Mouse (Mus musculus) midbrain, embryonic 11.5 days (tissue): ENCODE measurements around the gene Ggps1. TPM values are rescaled to one million over a fixed set of nuclear protein-coding genes. Genes with fewer than 3 reads are reported as not detected.
"Not testable (repeated sequence)": the region's sequence is repeated elsewhere in the genome, so short reads cannot be mapped to it uniquely, and the experiment has no call there.

Experiments
- ATAC-seq: fragments of 200-750 bp; cut with Nextera tagmentation; 2 replicates; pipeline ENCODE4 v1.8.0; 2017; ENCODE audit warnings: moderate TSS enrichment, moderate library complexity; ENCODE audit not compliant: low FRiP score
- DNase-seq: peaks from one replicate; pipeline ENCODE4 v3.0.0; 2015; ENCODE audit warnings: low spot score; ENCODE audit errors: missing footprints
- H3K27ac ChIP-seq: fragments of 300-500 bp; sonication (generic); 2 replicates; pipeline ENCODE4 v1.5.1; 2014; ENCODE audit warnings: low read depth, low read length
- H3K27me3 ChIP-seq: fragments of 300-500 bp; sonication (generic); 2 replicates; pipeline ENCODE4 v1.6.1; 2014; ENCODE audit warnings: mild to moderate bottlenecking, low read length, moderate library complexity, mixed read lengths; ENCODE audit not compliant: control insufficient read depth, insufficient read depth
- H3K36me3 ChIP-seq: fragments of 300-500 bp; sonication (generic); 2 replicates; pipeline ENCODE4 v1.6.1; 2014; ENCODE audit warnings: mild to moderate bottlenecking, low read length, moderate library complexity, mixed read lengths; ENCODE audit not compliant: control insufficient read depth, insufficient read depth
- H3K4me1 ChIP-seq: fragments of 300-500 bp; sonication (generic); 2 replicates; pipeline ENCODE4 v1.6.1; 2014; ENCODE audit warnings: low read length; ENCODE audit not compliant: control insufficient read depth, insufficient read depth
- H3K4me2 ChIP-seq: fragments of 300-500 bp; sonication (generic); 2 replicates; pipeline ENCODE4 v1.6.1; 2014; ENCODE audit warnings: mild to moderate bottlenecking, moderate library complexity
- H3K4me3 ChIP-seq: fragments of 300-500 bp; sonication (generic); 2 replicates; pipeline ENCODE4 v1.5.1; 2014; ENCODE audit warnings: low read depth, low read length
- H3K9ac ChIP-seq: fragments of 300-500 bp; sonication (generic); 2 replicates; pipeline ENCODE4 v1.6.1; 2014; ENCODE audit warnings: low read length
- H3K9me3 ChIP-seq: fragments of 300-500 bp; sonication (generic); 2 replicates; pipeline ENCODE4 v1.6.1; 2016; ENCODE audit warnings: low read length; ENCODE audit not compliant: control insufficient read depth
- WGBS: fragments of 180-500 bp; shearing (Covaris S2); extraction: QIAGEN DNeasy Blood & Tissue Kit; methylation state at CpG from one replicate; pipeline ENCODE4 v1.1.7; 2014; 5-methylcytosine and 5-hydroxymethylcytosine counted together
- polyA plus RNA-seq: library from polyadenylated mRNA; unstranded; fragments of >200 nt; fragmentation: Nextera tagmentation; extraction: Ambion mirVana; gene quantifications from 2 replicates; pipeline ENCODE4 v1.2.1, GENCODE M21; 2014

Gene Ggps1
- polyA plus RNA-seq, 1 experiment from 2014 or later: 80.1 TPM

- Histone ChIP-seq H3K36me3 (no peaks in the 10 kb centered on the region; the same call in 1 of the 2 replicates), H3K4me3 (no peak overlapping the region), H3K4me2 (no peak overlapping the region), H3K9ac (no peak overlapping the region), H3K27ac (no peak overlapping the region), H3K27me3 (no peaks in the 10 kb centered on the region), H3K4me1 (no peaks in the 10 kb centered on the region), H3K9me3 (no peaks in the 10 kb centered on the region)
- DNase-seq (no peak), ATAC-seq (no peak)
- 92% methylated on average over 6 of the region's 6 CpGs for whole genome bisulfite sequencing
Observed at GRCm38 (mm10) chr13:14026154-14026820, 37.0 kb downstream of the Ggps1 start.

GRCm38 (mm10) chr13:14025554-14025953 lies 37.7 kb downstream of the Ggps1 start:
- DNase-seq: no peak
- no peaks in the 10 kb centered on the region for H3K27me3 ChIP-seq

GRCm38 (mm10) chr13:14021417-14021816 lies 41.9 kb downstream of the Ggps1 start:
- not testable (repeated sequence) for DNase-seq, H3K4me3 ChIP-seq, H3K9me3 ChIP-seq, H3K9ac ChIP-seq, H3K27me3 ChIP-seq, H3K27ac ChIP-seq, H3K36me3 ChIP-seq, H3K4me1 ChIP-seq, H3K4me2 ChIP-seq, ATAC-seq
- WGBS: 72% methylated on average over 9 of the region's 12 CpGs

More at GRCm38 (mm10) chr13:14025554-14025953, 37.7 kb downstream of the Ggps1 start:
- H3K9me3 ChIP-seq: no peaks in the 10 kb centered on the region
- H3K36me3 ChIP-seq: no peaks in the 10 kb centered on the region; the same call in 1 of the 2 replicates
- no peaks in the 10 kb centered on the region for H3K4me1 ChIP-seq
- no peak overlapping the region for H3K9ac ChIP-seq
- no peak overlapping the region for H3K4me3 ChIP-seq
- no peak overlapping the region for H3K27ac ChIP-seq
- no peak for ATAC-seq
- WGBS: 95% methylated on average over 6 of the region's 6 CpGs
- H3K4me2 ChIP-seq: no peak overlapping the region

- Histone ChIP-seq H3K4me2 (no peak overlapping the region), H3K36me3 (peaks cover 2% of the 10 kb centered on the region; the same call in 1 of the 2 replicates), H3K9me3 (no peaks in the 10 kb centered on the region), H3K27me3 (no peaks in the 10 kb centered on the region), H3K27ac (no peak overlapping the region), H3K4me3 (no peak overlapping the region), H3K9ac (no peak overlapping the region), H3K4me1 (no peaks in the 10 kb centered on the region)
- 88% methylated on average over 3 of the region's 3 CpGs for WGBS
- DNase-seq (no peak), ATAC-seq (no peak)
Observed at GRCm38 (mm10) chr13:14018852-14019251, 44.4 kb downstream of the Ggps1 start.

GRCm38 (mm10) chr13:14018283-14018682 lies 45.0 kb downstream of the Ggps1 start:
- no peaks in the 10 kb centered on the region for H3K4me1 ChIP-seq
- no peak overlapping the region for H3K4me2 ChIP-seq
- ATAC-seq (no peak), DNase-seq (no peak)
- peaks cover 2% of the 10 kb centered on the region; the same call in 1 of the 2 replicates for H3K36me3 ChIP-seq
- H3K9me3 ChIP-seq: no peaks in the 10 kb centered on the region
- H3K4me3 ChIP-seq: no peak overlapping the region
- H3K9ac ChIP-seq: no peak overlapping the region
- H3K27me3 ChIP-seq: no peaks in the 10 kb centered on the region
- no peak overlapping the region for H3K27ac ChIP-seq

GRCm38 (mm10) chr13:14015609-14016008 lies 47.7 kb downstream of the Ggps1 start:
- Histone ChIP-seq H3K9me3 (no peaks in the 10 kb centered on the region), H3K4me3 (no peak overlapping the region), H3K9ac (no peak overlapping the region), H3K4me2 (no peak overlapping the region), H3K27ac (no peak overlapping the region), H3K27me3 (no peaks in the 10 kb centered on the region), H3K36me3 (peaks cover 2% of the 10 kb centered on the region), H3K4me1 (no peaks in the 10 kb centered on the region)
- no peak for DNase-seq
- WGBS: 92% methylated on average over 6 of the region's 6 CpGs
- ATAC-seq: no peak

- Histone ChIP-seq H3K4me1 (no peaks in the 10 kb centered on the region), H3K27ac (no peak overlapping the region), H3K27me3 (no peaks in the 10 kb centered on the region), H3K9ac (no peak overlapping the region), H3K4me2 (no peak overlapping the region), H3K4me3 (no peak overlapping the region), H3K36me3 (peaks cover 2% of the 10 kb centered on the region), H3K9me3 (no peaks in the 10 kb centered on the region)
- ATAC-seq (no peak), DNase-seq (no peak)
- 93% methylated on average over 4 of the region's 4 CpGs for WGBS
Observed at GRCm38 (mm10) chr13:14014540-14014939, 48.7 kb downstream of the Ggps1 start.

GRCm38 (mm10) chr13:14014001-14014400 lies 49.3 kb downstream of the Ggps1 start:
- Histone ChIP-seq H3K4me2 (no peak overlapping the region), H3K4me1 (no peaks in the 10 kb centered on the region), H3K36me3 (no peaks in the 10 kb centered on the region; the same call in none of the 2 replicates), H3K9ac (no peak overlapping the region), H3K4me3 (no peak overlapping the region), H3K27ac (no peak overlapping the region), H3K27me3 (no peaks in the 10 kb centered on the region), H3K9me3 (no peaks in the 10 kb centered on the region)
- DNase-seq (no peak), ATAC-seq (no peak)
- 100% methylated on average over 2 of the region's 2 CpGs for WGBS

- Histone ChIP-seq H3K4me1 (no peaks in the 10 kb centered on the region), H3K9me3 (no peaks in the 10 kb centered on the region), H3K9ac (no peak overlapping the region), H3K4me3 (no peak overlapping the region), H3K36me3 (no peaks in the 10 kb centered on the region; the same call in none of the 2 replicates), H3K27ac (no peak overlapping the region), H3K4me2 (no peak overlapping the region), H3K27me3 (no peaks in the 10 kb centered on the region)
- ATAC-seq (no peak), DNase-seq (no peak)
- 87% methylated on average over 4 of the region's 4 CpGs for WGBS
Observed at GRCm38 (mm10) chr13:14011454-14011995, 51.8 kb downstream of the Ggps1 start.
